In the genomic region with DNA sequence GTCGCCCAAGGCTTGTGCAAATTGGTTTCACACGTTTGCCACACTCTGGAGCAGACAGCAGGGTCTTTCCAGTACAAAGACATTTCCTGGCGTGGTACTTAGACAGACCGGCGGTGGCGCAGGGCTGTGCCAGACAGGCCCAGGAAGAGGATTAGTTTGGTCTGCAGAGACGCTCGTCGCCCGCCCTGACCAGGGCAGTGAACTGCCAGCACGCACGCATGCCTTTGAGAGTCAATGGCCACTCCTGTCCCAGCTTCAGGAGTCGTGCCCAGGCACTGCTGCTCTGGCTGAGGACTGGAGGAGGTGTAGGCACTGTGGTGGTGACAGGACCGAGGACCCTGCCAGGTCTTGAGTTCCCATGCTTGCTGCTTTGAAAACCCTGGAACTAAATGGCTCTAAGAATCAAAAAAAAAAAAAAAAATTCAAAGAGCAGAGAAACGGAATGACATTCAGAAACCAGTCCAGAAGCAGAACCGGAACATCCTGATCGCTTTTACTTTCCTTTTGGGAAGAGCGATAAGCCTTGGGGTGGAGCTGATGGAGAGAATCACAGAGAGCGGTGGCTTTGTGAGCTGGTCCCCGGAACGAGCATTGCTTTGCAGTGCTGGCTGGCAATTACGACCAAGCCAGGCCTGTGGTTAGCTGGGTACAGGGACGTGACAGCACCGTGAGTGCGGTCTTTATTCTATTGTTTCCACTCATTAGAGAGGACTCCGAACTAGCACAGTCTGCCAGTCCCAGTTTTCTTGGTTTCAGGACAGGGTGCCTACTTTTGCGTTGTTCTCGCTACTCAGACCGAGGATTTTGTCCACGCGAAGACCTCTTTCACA, we compare ENCODE assay signal across 8 mouse cellular contexts. TPM values are rescaled to one million over a fixed set of nuclear protein-coding genes. Genes with fewer than 3 reads are reported as not detected.
A peak's percentile ranks its signal among the peaks of the same experiment; 100 is the strongest.
DNase-seq lines count a peak whose midpoint lies in the region; ATAC-seq and TF ChIP-seq lines count a peak whose summit lies in the region.

No protein-coding gene starts in this region.

- no peak for TF ChIP-seq EP300 in liver, embryonic 14.5 days (IDR thresholded peaks at IDR 0.05; ENCODE audit: low read depth)

- H3ac ChIP-seq in myocyte (ENCODE audit: control insufficient read depth, insufficient read length): no peak overlapping the region

- no peaks in the 10 kb centered on the region for H3K79me2 ChIP-seq in myocyte (ENCODE audit: control insufficient read depth, insufficient read depth)

- peak; percentile 34 for TF ChIP-seq POLR2A in myocyte (IDR thresholded peaks at IDR 0.05; ENCODE audit: insufficient read length, low read depth)

- no peak overlapping the region for H3K27ac ChIP-seq in embryonic facial prominence, embryonic 11.5 days (replicated peaks; ENCODE audit: low read depth, low read length)
- H3K27ac ChIP-seq in kidney, embryonic 15.5 days: no peak overlapping the region
- H3K27ac ChIP-seq in liver, embryonic 14.5 days: no peak overlapping the region

- H3K36me3 ChIP-seq in embryonic facial prominence, embryonic 11.5 days (replicated peaks; ENCODE audit: control insufficient read depth, insufficient read depth, low read depth, low read length): no peaks in the 10 kb centered on the region
- H3K36me3 ChIP-seq in kidney, embryonic 15.5 days: no peaks in the 10 kb centered on the region
- H3K36me3 ChIP-seq in liver, embryonic 14.5 days (replicated peaks; ENCODE audit: control insufficient read depth, insufficient read depth, low read depth): no peaks in the 10 kb centered on the region
- no peaks in the 10 kb centered on the region for H3K36me3 ChIP-seq in myocyte (ENCODE audit: control insufficient read depth, insufficient read depth)

- no peaks in the 10 kb centered on the region for H3K4me1 ChIP-seq in embryonic facial prominence, embryonic 11.5 days (ENCODE audit: control insufficient read depth, insufficient read depth, low read length)
- no peaks in the 10 kb centered on the region for H3K4me1 ChIP-seq in kidney, embryonic 15.5 days
- no peaks in the 10 kb centered on the region for H3K4me1 ChIP-seq in liver, embryonic 14.5 days (replicated peaks; ENCODE audit: control insufficient read depth in 2 of 2, insufficient read depth in 2 of 2, low read length in 1 of 2)

- H3K4me2 ChIP-seq in embryonic facial prominence, embryonic 11.5 days (ENCODE audit: low read depth, low read length): peak overlapping the region; percentile 52
- peak overlapping the region; percentile 66 for H3K4me2 ChIP-seq in kidney, embryonic 15.5 days
- peak overlapping the region; percentile 42 for H3K4me2 ChIP-seq in liver, embryonic 14.5 days (ENCODE audit: low read depth)
- peak overlapping the region; percentile 72 for H3K4me2 ChIP-seq in myocyte (ENCODE audit: low read depth)

- H3K9ac ChIP-seq in embryonic facial prominence, embryonic 11.5 days (replicated peaks; ENCODE audit: low read length): peak overlapping the region; percentile 34; the same call in 1 of the 2 replicates
- H3K9ac ChIP-seq in kidney, embryonic 15.5 days: no peak overlapping the region
- H3K9ac ChIP-seq in liver, embryonic 14.5 days (replicated peaks): no peak overlapping the region

- H3K4me3 ChIP-seq in embryonic facial prominence, embryonic 11.5 days (ENCODE audit: low read depth, low read length): peak overlapping the region; percentile 18; the same call in 1 of the 2 replicates
- peak overlapping the region; percentile 40 for H3K4me3 ChIP-seq in kidney, embryonic 15.5 days (replicated peaks)
- H3K4me3 ChIP-seq in liver, embryonic 14.5 days (ENCODE audit: insufficient read depth in 1 of 2, low read depth in 2 of 2, low read length in 2 of 2): peak overlapping the region; percentile 23 to 49; a peak in 3 of 4 replicates
- peak overlapping the region; percentile 19 for H3K4me3 ChIP-seq in myocyte

- H3K9me3 ChIP-seq in embryonic facial prominence, embryonic 11.5 days (replicated peaks; ENCODE audit: control insufficient read depth, low read length): no peaks in the 10 kb centered on the region
- H3K9me3 ChIP-seq in kidney, embryonic 15.5 days (replicated peaks): no peaks in the 10 kb centered on the region
- no peaks in the 10 kb centered on the region for H3K9me3 ChIP-seq in liver, embryonic 14.5 days (ENCODE audit: control insufficient read depth, low read length)

- peak; percentile 48 for DNase-seq in 416B (ENCODE audit: low read depth)
- DNase-seq in adrenal gland, adult 2 months: peak; percentile 56
- peak; percentile 49 for DNase-seq in embryonic facial prominence, embryonic 11.5 days (ENCODE audit: low spot score)
- peak; percentile 26 to 40 for DNase-seq in heart, adult 9 months (ENCODE audit: low spot score in 2 of 2)
- no peak for DNase-seq in liver, embryonic 14.5 days (ENCODE audit: low read depth in 3 of 3, low spot score in 3 of 3)
- peak; percentile 6 to 11 for DNase-seq in thymus, postnatal 10 days (ENCODE audit: low spot score in 2 of 2)

- WGBS in embryonic facial prominence, embryonic 11.5 days: 22% methylated on average over 31 of the region's 31 CpGs
- WGBS in kidney, embryonic 15.5 days: 44% methylated on average over 31 of the region's 31 CpGs
- WGBS in liver, embryonic 14.5 days (ENCODE audit: insufficient replicate concordance): 26% methylated on average over 31 of the region's 31 CpGs

- ATAC-seq in embryonic facial prominence, embryonic 11.5 days (replicated peaks; ENCODE audit: insufficient number of reproducible peaks, low FRiP score, low TSS enrichment, low read depth): peak; percentile 70; the same call in 1 of the 2 replicates
- peak; percentile 81 for ATAC-seq in kidney, embryonic 15.5 days (replicated peaks; ENCODE audit: low FRiP score)
- no peak for ATAC-seq in liver, embryonic 14.5 days (ENCODE audit: insufficient read depth)

- H3K27me3 ChIP-seq in embryonic facial prominence, embryonic 11.5 days (ENCODE audit: control insufficient read depth, insufficient read depth, low read length): no peaks in the 10 kb centered on the region
- peaks cover 18% of the 10 kb centered on the region; the same call in 1 of the 2 replicates for H3K27me3 ChIP-seq in kidney, embryonic 15.5 days
- H3K27me3 ChIP-seq in liver, embryonic 14.5 days (ENCODE audit: control insufficient read depth, insufficient read depth, low read length): no peaks in the 10 kb centered on the region
- no peaks in the 10 kb centered on the region for H3K27me3 ChIP-seq in myocyte (ENCODE audit: control insufficient read depth, insufficient read depth, insufficient read length)

- TF ChIP-seq CTCF in liver, embryonic 14.5 days (IDR thresholded peaks at IDR 0.05; ENCODE audit: low read depth): no peak

TF ChIP-seq in myocyte, 11 proteins besides CTCF, POLR2A, EP300 and RAD21:
- no peak for TF ChIP-seq MYOD1 (IDR thresholded peaks at IDR 0.05; ENCODE audit: control insufficient read depth in 1 of 3, insufficient read length in 2 of 3, low read depth in 2 of 3)

RNA-seq across cellular contexts. Expression of gene Apln, which starts 19.7 kb away (rescaled TPM):
- 1 to 10 TPM; 1.6 to 5.0 TPM for total RNA-seq in adrenal gland, adult 2 months (2021)
- 3.1 and 8.3 TPM in 2 replicates for polyA plus RNA-seq in adrenal gland, adult 2 months (2012; rRNA removed)
- 3.2 and 3.8 TPM in 2 replicates for polyA plus RNA-seq in embryonic facial prominence, embryonic 11.5 days (2014; fragmentation: Nextera tagmentation; extraction: Ambion mirVana)
- 6.2 and 6.4 TPM in 2 replicates for polyA plus RNA-seq in kidney, embryonic 15.5 days (2015; fragmentation: Nextera tagmentation; extraction: Ambion mirVana)
- 0.08 and 0.09 TPM in 2 replicates for polyA plus RNA-seq in liver, embryonic 14.5 days (2012; rRNA removed)
- 0.04 TPM in 1 of 2 replicates, not detected in the other for polyA plus RNA-seq in liver, embryonic 14.5 days (2014; fragmentation: Nextera tagmentation; extraction: Ambion mirVana)
- 2.4 TPM for polyA plus RNA-seq in myocyte (2012; fragmentation: generic; extraction: Trizol)

RNA-seq across cellular contexts. Expression of gene Xpnpep2, which starts 54.1 kb away (rescaled TPM):
- total RNA-seq in adrenal gland, adult 2 months (2021): 1 to 10 TPM; 1.4 to 1.6 TPM
- polyA plus RNA-seq in adrenal gland, adult 2 months (2012; rRNA removed): 0.59 and 1.1 TPM in 2 replicates
- 2.5 and 2.7 TPM in 2 replicates for polyA plus RNA-seq in embryonic facial prominence, embryonic 11.5 days (2014; fragmentation: Nextera tagmentation; extraction: Ambion mirVana)
- polyA plus RNA-seq in kidney, embryonic 15.5 days (2015; fragmentation: Nextera tagmentation; extraction: Ambion mirVana): 5.2 and 5.6 TPM in 2 replicates
- polyA plus RNA-seq in liver, embryonic 14.5 days (2012; rRNA removed): 0.01 TPM in 1 of 2 replicates, not detected in the other
- polyA plus RNA-seq in liver, embryonic 14.5 days (2014; fragmentation: Nextera tagmentation; extraction: Ambion mirVana): 0.23 TPM in 1 of 2 replicates, not detected in the other
- polyA plus RNA-seq in myocyte (2012; fragmentation: generic; extraction: Trizol): 1.0 TPM

Comparison
In these comparisons a context has a peak if more than half of its experiments do, and no peak if none do; other contexts are left out.
1. DNase-seq: peak in 416B (single experiment), adrenal gland, adult 2 months (single experiment), embryonic facial prominence, embryonic 11.5 days (single experiment), heart, adult 9 months (2 of 2) and thymus, postnatal 10 days (2 of 2); none in liver, embryonic 14.5 days (0 of 3).
2. Peak in every context shown above with its lines, with median percentiles within 50 percentile points of each other: H3K4me2 ChIP-seq and H3K4me3 ChIP-seq.